Mouse (Mus musculus) hematopoietic stem cell, adult 5-6 weeks (primary cell): ENCODE results near the gene Ifnz. TPM values are rescaled to one million over a fixed set of nuclear protein-coding genes. Genes with fewer than 3 reads are reported as not detected.
"Not testable (repeated sequence)": the region's sequence is repeated elsewhere in the genome, so short reads cannot be mapped to it uniquely, and the experiment has no call there.

Experiments used
- ATAC-seq, 2 experiments: fragments of 125-278 bp in 1 of 2; replicated peaks in 1 of 2; 2 replicates each; pipeline ENCODE4 v1.8.0; 2016 to 2017; ENCODE audit warnings: inconsistent platforms in 2 of 2, mild to moderate bottlenecking in 2 of 2, moderate number of reproducible peaks in 2 of 2, low read depth in 1 of 2, moderate TSS enrichment in 1 of 2; ENCODE audit not compliant: low FRiP score in 2 of 2, poor library complexity in 2 of 2, severe bottlenecking in 2 of 2, insufficient read depth in 1 of 2, low TSS enrichment in 1 of 2
- total RNA-seq: library from RNA; stranded (forward); fragments of 172-1452, 232-1000 nt; gene quantifications from 2 replicates; pipeline ENCODE4 v1.2.3, GENCODE M21; 2017

Gene Ifnz
- 0.55 TPM in 1 of 2 replicates, not detected in the other for total RNA-seq

GRCm38 (mm10) chr4:88781831-88782230, at the start of gene Ifnz:
TSS of gene Ifnz (plus strand) at chr4:88782131.
- ATAC-seq: not testable (repeated sequence)

DNA sequence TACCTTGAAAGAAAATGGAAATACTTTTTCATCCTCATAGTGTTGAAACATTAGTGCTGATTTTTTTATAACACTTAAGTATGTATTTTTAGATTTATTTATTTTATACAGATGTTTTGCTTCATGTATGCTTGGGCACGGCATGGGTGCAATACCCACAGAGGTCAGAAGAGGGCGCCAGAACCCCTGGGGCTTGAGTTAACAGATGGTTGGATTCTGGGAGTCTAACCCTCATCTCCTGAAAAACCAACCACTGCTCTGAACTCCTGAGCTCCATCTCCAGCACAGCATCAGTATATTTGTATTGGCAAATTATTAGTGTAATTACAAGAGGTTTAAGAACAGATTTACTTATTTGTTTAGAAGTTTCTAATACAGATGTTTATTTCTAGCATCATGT, 43.5 kb upstream of the Ifnz start:
- peak in 1 of 2 experiments; percentile 84; a peak in 2 of 4 replicates for ATAC-seq

DNA sequence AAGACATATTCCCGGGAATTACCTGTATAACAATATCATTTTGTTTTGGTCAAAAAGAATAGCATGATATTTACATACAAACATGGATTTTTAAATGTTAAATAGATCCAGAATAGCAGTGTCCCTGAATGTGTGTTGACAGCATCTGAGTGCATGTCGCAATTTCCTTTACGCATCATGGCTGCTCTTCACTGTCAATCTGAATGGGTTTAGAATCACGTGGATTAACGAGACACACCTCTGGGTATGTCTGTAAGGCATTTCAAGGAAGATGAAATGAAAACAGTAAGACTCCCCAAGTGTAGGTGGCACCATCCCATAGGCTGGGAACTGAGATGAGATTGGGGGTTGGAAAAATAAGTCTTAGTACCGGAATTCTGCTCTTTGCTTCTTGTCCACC, 42.9 kb upstream of the Ifnz start:
- ATAC-seq: no peak; a peak in 1 of 4 replicates

DNA sequence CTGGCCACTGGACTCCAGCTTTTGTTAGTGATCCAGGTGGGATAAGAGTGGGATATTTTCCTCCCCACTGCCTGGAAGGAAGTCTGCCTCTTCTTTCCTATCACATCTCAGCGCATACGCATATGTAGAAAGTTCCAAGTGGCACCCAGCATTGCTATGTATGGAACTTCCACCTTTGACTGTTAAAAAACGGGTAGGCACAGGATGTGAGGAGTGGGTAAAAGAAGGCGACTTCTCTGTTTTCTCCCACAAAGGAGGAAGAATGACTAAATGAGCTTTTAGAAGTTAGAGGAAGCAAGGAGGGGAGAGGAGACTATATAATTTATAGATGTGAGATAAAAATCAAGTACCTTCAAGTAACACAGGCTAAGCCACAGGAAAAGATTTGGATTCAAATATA, 40.5 kb upstream of the Ifnz start:
- ATAC-seq: peak; percentile 52 to 60; a peak in 3 of 4 replicates

- ATAC-seq: peak; percentile 9 to 16; a peak in 1 of 4 replicates
Observed at GRCm38 (mm10) chr4:88742771-88743371, 39.1 kb upstream of the Ifnz start.

- no peak for ATAC-seq
Observed at GRCm38 (mm10) chr4:88744207-88744606, 37.7 kb upstream of the Ifnz start.

GRCm38 (mm10) chr4:88749926-88750325, 32.0 kb upstream of the Ifnz start:
- ATAC-seq: no peak

DNA sequence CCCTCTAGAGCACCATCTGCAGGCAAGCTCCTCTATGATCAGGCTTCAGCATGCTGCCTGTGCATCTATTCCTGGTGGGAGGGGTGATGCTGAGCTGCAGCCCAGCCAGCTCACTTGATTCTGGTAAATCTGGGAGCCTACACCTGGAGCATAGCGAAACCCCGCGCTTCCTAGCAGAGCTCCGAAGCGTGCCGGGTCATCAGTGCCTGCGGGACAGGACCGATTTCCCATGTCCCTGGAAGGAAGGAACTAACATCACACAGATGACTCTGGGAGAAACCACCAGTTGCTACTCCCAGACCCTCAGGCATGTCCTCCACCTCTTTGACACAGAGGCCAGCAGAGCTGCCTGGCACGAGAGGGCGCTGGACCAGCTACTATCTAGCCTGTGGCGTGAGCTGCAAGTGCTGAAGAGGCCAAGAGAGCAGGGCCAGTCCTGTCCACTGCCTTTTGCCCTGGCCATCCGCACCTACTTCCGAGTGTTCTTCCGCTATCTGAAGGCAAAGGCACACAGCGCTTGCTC, 27.1 kb upstream of the Ifnz start, which contains the start of gene Gm13271:
Gene Gm13271 (plus strand): TSS at position 51 of the 523 bp plus-strand sequence.
- not testable (repeated sequence) for ATAC-seq

DNA sequence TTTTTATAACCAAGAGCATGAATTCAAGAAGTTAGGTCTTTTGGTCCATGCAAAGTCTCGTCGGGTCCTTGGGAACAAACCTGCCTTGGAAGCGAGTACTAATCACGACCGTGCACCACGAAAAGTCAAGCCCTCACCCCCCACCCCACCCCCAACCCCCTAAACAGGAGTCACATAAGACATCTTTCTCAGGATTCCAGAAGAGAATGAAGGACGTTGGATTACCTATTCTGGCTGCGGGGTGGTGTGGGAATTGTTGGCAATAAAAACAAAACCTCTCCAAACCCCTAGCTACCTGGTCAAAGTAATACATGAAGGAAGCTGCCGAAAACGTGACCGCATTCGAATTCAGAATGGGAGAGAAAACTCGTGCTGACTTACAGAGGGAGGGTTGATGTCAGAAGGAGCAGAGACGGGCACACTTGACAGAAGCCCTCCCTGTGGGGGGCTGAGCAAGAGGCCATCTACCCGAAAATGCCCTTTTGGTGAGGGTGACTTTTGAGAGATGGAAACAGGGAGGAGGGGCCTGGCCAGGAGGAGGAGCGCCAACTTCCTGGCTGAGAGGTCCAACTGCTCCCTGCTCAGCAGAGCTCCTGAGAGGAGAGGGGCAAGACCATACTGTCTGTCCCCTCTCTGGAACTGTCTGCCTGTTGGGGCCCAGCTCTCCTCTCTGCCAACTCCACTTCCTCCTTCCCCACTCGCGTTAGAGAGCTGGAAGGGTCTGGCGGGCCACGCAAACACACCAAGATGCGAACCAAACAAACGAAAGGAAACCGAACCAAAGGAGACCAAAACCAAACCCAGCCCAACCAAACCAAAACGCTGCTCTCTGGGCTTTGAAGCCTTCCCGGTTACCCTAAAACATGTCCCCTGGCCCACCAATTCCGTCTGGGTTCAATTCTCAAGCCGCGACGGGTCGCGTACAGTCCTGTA, 25.1 kb upstream of the Ifnz start:
- ATAC-seq: not testable (repeated sequence)

GRCm38 (mm10) chr4:88757628-88758031, 24.3 kb upstream of the Ifnz start:
- ATAC-seq: peak; percentile 100

GRCm38 (mm10) chr4:88758751-88759150, 23.2 kb upstream of the Ifnz start:
- ATAC-seq: not testable (repeated sequence)

- not testable (repeated sequence) for ATAC-seq
Observed at GRCm38 (mm10) chr4:88759610-88760268, 22.2 kb upstream of the Ifnz start, which contains the start of gene Gm13283. TSS of gene Gm13283 (plus strand) at chr4:88760119.

DNA sequence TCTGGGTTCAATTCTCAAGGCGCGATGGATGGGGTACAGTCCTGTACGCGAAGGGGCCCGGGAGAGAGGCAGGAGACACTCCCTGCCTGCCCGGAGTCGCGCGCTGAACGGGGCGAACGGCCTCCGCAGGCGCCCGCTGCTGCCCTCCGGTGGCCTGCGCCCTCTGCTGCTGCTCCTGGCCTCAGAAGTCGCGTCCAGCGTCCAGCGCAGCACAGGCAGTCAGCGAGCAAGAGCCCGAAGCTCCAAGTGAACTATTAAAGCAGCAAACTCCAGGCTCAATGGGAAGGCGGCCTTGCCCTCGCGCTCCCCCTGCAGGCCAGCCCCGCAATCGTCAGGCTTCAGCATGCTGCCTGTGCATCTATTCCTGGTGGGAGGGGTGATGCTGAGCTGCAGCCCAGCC, 21.5 kb upstream of the Ifnz start:
- ATAC-seq: not testable (repeated sequence)

DNA sequence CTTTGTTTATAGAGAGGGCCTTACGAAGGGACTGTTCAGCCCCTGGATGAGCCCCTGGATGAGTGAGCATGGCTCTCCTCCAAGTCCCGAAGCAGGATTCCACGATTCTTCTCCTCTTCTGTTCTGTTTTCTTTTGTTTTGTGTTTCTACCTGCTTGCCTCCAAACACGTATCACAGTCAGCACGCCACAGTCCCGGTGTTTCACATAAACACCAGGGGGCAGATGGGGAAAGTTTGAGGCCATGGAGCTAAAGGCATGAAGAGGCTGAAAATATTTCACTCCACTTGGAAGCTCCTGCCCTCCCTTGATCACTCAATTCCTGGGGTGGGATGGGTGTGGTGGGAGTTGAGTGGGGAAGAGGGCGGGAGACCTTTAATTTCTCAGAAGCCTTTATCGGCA, 20.2 kb upstream of the Ifnz start:
- not testable (repeated sequence) for ATAC-seq

- ATAC-seq: not testable (repeated sequence)
Observed at GRCm38 (mm10) chr4:88762341-88762740, 19.6 kb upstream of the Ifnz start.

DNA sequence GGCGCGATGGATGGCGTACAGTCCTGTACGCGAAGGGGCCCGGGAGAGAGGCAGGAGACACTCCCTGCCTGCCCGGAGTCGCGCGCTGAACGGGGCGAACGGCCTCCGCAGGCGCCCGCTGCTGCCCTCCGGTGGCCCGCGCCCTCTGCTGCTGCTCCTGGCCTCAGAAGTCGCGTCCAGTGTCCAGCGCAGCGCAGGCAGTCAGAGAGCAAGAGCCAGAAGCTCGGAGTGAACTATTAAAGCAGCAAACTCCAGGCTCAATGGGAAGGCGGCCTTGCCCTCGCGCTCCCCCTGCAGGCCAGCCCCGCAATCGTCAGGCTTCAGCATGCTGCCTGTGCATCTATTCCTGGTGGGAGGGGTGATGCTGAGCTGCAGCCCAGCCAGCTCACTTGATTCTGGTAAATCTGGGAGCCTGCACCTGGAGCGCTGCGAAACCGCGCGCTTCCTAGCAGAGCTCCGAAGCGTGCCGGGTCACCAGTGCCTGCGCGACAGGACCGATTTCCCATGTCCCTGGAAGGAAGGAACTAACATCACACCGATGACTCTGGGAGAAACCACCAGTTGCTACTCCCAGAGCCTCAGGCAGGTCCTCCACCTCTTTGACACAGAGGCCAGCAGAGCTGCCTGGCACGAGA, 18.4 kb upstream of the Ifnz start:
- ATAC-seq: peak; percentile 73 to 85; a peak in 2 of 4 replicates

- ATAC-seq: not testable (repeated sequence)
Observed at GRCm38 (mm10) chr4:88773534-88773933, 8.4 kb upstream of the Ifnz start, which contains the start of gene Gm13290. TSS of gene Gm13290 (plus strand) at chr4:88773834.
